Mouse (Mus musculus) cerebellum, adult 2 months (tissue): ENCODE measurements around the gene Ccnd2. TPM values are rescaled to one million over a fixed set of nuclear protein-coding genes. Genes with fewer than 3 reads are reported as not detected.

ENCODE experiments used
- DNase-seq, 2 experiments: peaks; one replicate each; pipeline ENCODE4 v3.0.0; 2021
- H3K27ac ChIP-seq: fragments of 200-500 bp; 2 replicates; pipeline ENCODE4 v1.5.1; 2012; ENCODE audit warnings: low read length, control low read depth, inconsistent platforms; ENCODE audit not compliant: insufficient read depth
- H3K27me3 ChIP-seq: fragments of 200-500 bp; 2 replicates; pipeline ENCODE4 v1.6.1; 2012; ENCODE audit warnings: inconsistent platforms, mild to moderate bottlenecking, low read length, moderate library complexity; ENCODE audit not compliant: control insufficient read depth, insufficient read depth
- H3K4me1 ChIP-seq: fragments of 200-500 bp; 2 replicates; pipeline ENCODE4 v1.6.1; 2011; ENCODE audit warnings: low read length; ENCODE audit not compliant: control insufficient read depth, insufficient read depth
- H3K4me3 ChIP-seq: fragments of 200-500 bp; replicated peaks from 2 replicates; pipeline ENCODE3; 2011; ENCODE audit warnings: mild to moderate bottlenecking, low read depth, low read length, control low read depth; ENCODE audit not compliant: insufficient read depth
- CTCF ChIP-seq: fragments of 200-500 bp; IDR thresholded peaks from 2 replicates; pipeline ENCODE4 v1.5.1; 2011; ENCODE audit warnings: low read depth, mild to moderate bottlenecking, control low read depth, low read length, moderate library complexity, borderline replicate concordance; ENCODE audit not compliant: insufficient read depth
- POLR2A ChIP-seq: fragments of 200-500 bp; IDR thresholded peaks from 2 replicates; pipeline ENCODE4 v1.6.1; 2011; ENCODE audit warnings: low read length, control low read depth, borderline replicate concordance; ENCODE audit not compliant: insufficient read depth
- WGBS: fragments of 180-500 bp; shearing (Covaris S2); methylation state at CpG from one replicate; pipeline ENCODE4 v1.1.7; 2018; 5-methylcytosine and 5-hydroxymethylcytosine counted together
- polyA plus RNA-seq: library from polyadenylated mRNA; depleted of rRNA; stranded (reverse); fragments of >200 nt; gene quantifications from 2 replicates; pipeline ENCODE4 v1.2.3, GENCODE M21; 2012

The Ccnd2 gene
- polyA plus RNA-seq, 1 experiment, result 4.1 TPM

- 74% methylated on average over 3 of the region's 3 CpGs for WGBS
- Histone ChIP-seq H3K4me3 (no peak overlapping the region), H3K4me1 (no peaks in the 10 kb centered on the region; the same call in 1 of the 2 replicates), H3K27ac (no peak overlapping the region), H3K27me3 (no peaks in the 10 kb centered on the region; the same call in 1 of the 2 replicates)
- TF ChIP-seq CTCF (no peak), POLR2A (no peak)
- no peak for DNase-seq
Observed at GRCm38 (mm10) chr6:127131946-127132345, 20.0 kb downstream of the Ccnd2 start.

GRCm38 (mm10) chr6:127130377-127130776 lies 21.6 kb downstream of the Ccnd2 start:
- H3K4me1 ChIP-seq, result no peaks in the 10 kb centered on the region; the same call in 1 of the 2 replicates
- TF ChIP-seq CTCF (no peak), POLR2A (no peak)
- DNase-seq, result no peak
- H3K27ac ChIP-seq, result no peak overlapping the region
- H3K4me3 ChIP-seq, result no peak overlapping the region
- 12% methylated on average over 13 of the region's 13 CpGs for WGBS
- H3K27me3 ChIP-seq, result no peaks in the 10 kb centered on the region; the same call in 1 of the 2 replicates

- Histone ChIP-seq H3K27me3 (no peaks in the 10 kb centered on the region; the same call in 1 of the 2 replicates), H3K4me1 (no peaks in the 10 kb centered on the region; the same call in 1 of the 2 replicates), H3K4me3 (no peak overlapping the region), H3K27ac (no peak overlapping the region)
- 91% methylated on average over 14 of the region's 14 CpGs for WGBS
- no peak for TF ChIP-seq CTCF
- TF ChIP-seq POLR2A, result no peak
- no peak for DNase-seq
Observed at GRCm38 (mm10) chr6:127129659-127130058, 22.3 kb downstream of the Ccnd2 start.

- H3K4me3 ChIP-seq, result no peak overlapping the region
- TF ChIP-seq CTCF (no peak), POLR2A (no peak)
- H3K4me1 ChIP-seq, result no peaks in the 10 kb centered on the region
- no peak overlapping the region for H3K27ac ChIP-seq
- WGBS, result 79% methylated on average over 7 of the region's 7 CpGs
- no peak for DNase-seq
- no peaks in the 10 kb centered on the region for H3K27me3 ChIP-seq
Observed at GRCm38 (mm10) chr6:127123506-127123905, 28.5 kb downstream of the Ccnd2 start.

- no peak overlapping the region for H3K27ac ChIP-seq
- TF ChIP-seq POLR2A (no peak), CTCF (no peak)
- DNase-seq, result no peak
- H3K4me1 ChIP-seq, result no peaks in the 10 kb centered on the region
- WGBS, result 88% methylated on average over 5 of the region's 5 CpGs
- no peaks in the 10 kb centered on the region for H3K27me3 ChIP-seq
- H3K4me3 ChIP-seq, result no peak overlapping the region
Observed at GRCm38 (mm10) chr6:127122996-127123395, 29.0 kb downstream of the Ccnd2 start.

- WGBS, result 72% methylated on average over 4 of the region's 4 CpGs
- DNase-seq, result no peak
- no peaks in the 10 kb centered on the region for H3K27me3 ChIP-seq
- no peak overlapping the region for H3K27ac ChIP-seq
- no peak for TF ChIP-seq POLR2A
- peak; percentile 31; the same call in 1 of the 2 replicates for TF ChIP-seq CTCF
- no peaks in the 10 kb centered on the region for H3K4me1 ChIP-seq
- H3K4me3 ChIP-seq, result no peak overlapping the region
Observed at GRCm38 (mm10) chr6:127122221-127122806, 29.7 kb downstream of the Ccnd2 start.

GRCm38 (mm10) chr6:127114753-127115456 lies 37.1 kb downstream of the Ccnd2 start:
- no peak overlapping the region for H3K27ac ChIP-seq
- no peak overlapping the region for H3K4me3 ChIP-seq
- H3K4me1 ChIP-seq, result no peaks in the 10 kb centered on the region
- 26% methylated on average over 23 of the region's 23 CpGs for WGBS
- DNase-seq, result no peak
- no peaks in the 10 kb centered on the region for H3K27me3 ChIP-seq
- no peak for TF ChIP-seq CTCF
- no peak for TF ChIP-seq POLR2A
